Mouse (Mus musculus) CD8-positive naive resting alpha-beta T cell, adult 2 months (primary cell): ENCODE data around the gene Det1.

ENCODE experiments used
- DNase-seq, 2 experiments: peaks; one replicate each; pipeline ENCODE4 v3.0.0; 2022; ENCODE audit warnings: low read depth in 2 of 2, low spot score in 2 of 2

The Det1 gene

GRCm38 (mm10) chr7:78785906-78786305 is 61.2 kb downstream of the Det1 start:
- no peak for DNase-seq

- DNase-seq = peak; percentile 78 to 85
These were observed 64.2 kb downstream of the Det1 start, which contains the start of the genes Mrps11 and Mrpl46 for GRCm38 (mm10) chr7:78782639-78783581. Gene Mrps11 (plus strand): TSS chr7:78783119. Gene Mrpl46 (minus strand): TSS chr7:78783531.

GRCm38 (mm10) chr7:78778741-78779140 is 68.3 kb downstream of the Det1 start:
- no peak for DNase-seq
